Mouse (Mus musculus) liver, adult 2 months (tissue): ENCODE data around the gene Olfr56. TPM values are rescaled to one million over a fixed set of nuclear protein-coding genes. Genes with fewer than 3 reads are reported as not detected.
"Not testable (repeated sequence)": the region's sequence is repeated elsewhere in the genome, so short reads cannot be mapped to it uniquely, and the experiment has no call there.

ENCODE experiments used
- DNase-seq: peaks from one replicate; pipeline ENCODE4 v3.0.0-alpha.2; 2011; ENCODE audit warnings: low read depth, low spot score; ENCODE audit errors: extremely low read depth
- H3K27ac ChIP-seq: fragments of 200-500 bp; replicated peaks from 2 replicates; pipeline ENCODE4 v1.5.1; 2012; ENCODE audit warnings: low read depth, mild to moderate bottlenecking, control low read depth, inconsistent platforms, low read length; ENCODE audit not compliant: insufficient read depth
- H3K27me3 ChIP-seq: fragments of 200-500 bp; 2 replicates; pipeline ENCODE4 v1.6.1; 2012; ENCODE audit warnings: mild to moderate bottlenecking, moderate library complexity, low read length, inconsistent platforms; ENCODE audit not compliant: control insufficient read depth, insufficient read depth
- H3K36me3 ChIP-seq: fragments of 200-500 bp; 2 replicates; pipeline ENCODE4 v1.6.1; 2012; ENCODE audit warnings: low read length, inconsistent platforms; ENCODE audit not compliant: control insufficient read depth, insufficient read depth
- H3K4me1 ChIP-seq: fragments of 200-500 bp; 2 replicates; pipeline ENCODE4 v1.6.1; 2011; ENCODE audit warnings: low read length; ENCODE audit not compliant: control insufficient read depth, insufficient read depth
- H3K4me3 ChIP-seq: fragments of 200-500 bp; 2 replicates; pipeline ENCODE4 v1.5.1; 2011; ENCODE audit warnings: low read depth, mild to moderate bottlenecking, control low read depth, low read length, moderate library complexity; ENCODE audit not compliant: insufficient read depth
- H3K79me2 ChIP-seq: fragments of 200-500 bp; 2 replicates; pipeline ENCODE4 v1.6.1; 2012; ENCODE audit warnings: inconsistent platforms, mild to moderate bottlenecking, low read length, moderate library complexity; ENCODE audit not compliant: control insufficient read depth, insufficient read depth
- H3K9ac ChIP-seq: fragments of 200-500 bp; 2 replicates; pipeline ENCODE4 v1.6.1; 2012; ENCODE audit warnings: low read depth, mild to moderate bottlenecking, control low read depth, inconsistent platforms, low read length
- WGBS: fragments of 180-500 bp; shearing (Covaris S2); methylation state at CpG from one replicate; pipeline ENCODE4 v1.1.7; 2018; 5-methylcytosine and 5-hydroxymethylcytosine counted together
- polyA plus RNA-seq: library from polyadenylated mRNA; depleted of rRNA; stranded (reverse); fragments of >200 nt; gene quantifications from 2 replicates; pipeline ENCODE4 v1.2.3, GENCODE M21; 2012
- total RNA-seq: library from RNA; depleted of rRNA; stranded (reverse); fragments of >200 nt; gene quantifications from 2 replicates; pipeline ENCODE4 v1.2.3, GENCODE M21; 2014

The Olfr56 gene
- total and polyA plus RNA-seq, 2 experiments, result 0.28 TPM; not detected in 1

- not testable (repeated sequence) for DNase-seq, H3K79me2 ChIP-seq, H3K4me1 ChIP-seq, H3K4me3 ChIP-seq, H3K9ac ChIP-seq, H3K27me3 ChIP-seq, H3K27ac ChIP-seq, H3K36me3 ChIP-seq
Measured at GRCm38 (mm10) chr11:49012074-49012473, 33.4 kb downstream of the Olfr56 start.

GRCm38 (mm10) chr11:49050064-49050463 lies 71.4 kb downstream of the Olfr56 start:
- H3K4me1 ChIP-seq, H3K27ac ChIP-seq, H3K36me3 ChIP-seq, H3K79me2 ChIP-seq, H3K4me3 ChIP-seq, DNase-seq, H3K9ac ChIP-seq, H3K27me3 ChIP-seq: not testable (repeated sequence)

- H3K27ac ChIP-seq, H3K9ac ChIP-seq: not testable (repeated sequence)
Measured at GRCm38 (mm10) chr11:49051093-49051891, 72.6 kb downstream of the Olfr56 start, which contains the start of gene 9930111J21Rik2. TSS of gene 9930111J21Rik2 (minus strand) at chr11:49051242.

GRCm38 (mm10) chr11:49051894-49052293 lies 73.2 kb downstream of the Olfr56 start:
- H3K36me3 ChIP-seq, H3K27me3 ChIP-seq, H3K9ac ChIP-seq, H3K27ac ChIP-seq, H3K4me1 ChIP-seq, H3K79me2 ChIP-seq, H3K4me3 ChIP-seq, DNase-seq: not testable (repeated sequence)
- no CpG with 5 or more reads among the region's 5 CpGs for WGBS

More at GRCm38 (mm10) chr11:49051093-49051891, 72.6 kb downstream of the Olfr56 start, which contains the start of gene 9930111J21Rik2:
- not testable (repeated sequence) for H3K36me3 ChIP-seq, DNase-seq, H3K79me2 ChIP-seq, H3K27me3 ChIP-seq, H3K4me1 ChIP-seq, H3K4me3 ChIP-seq
- 67% methylated on average over 1 of the region's 6 CpGs for WGBS

GRCm38 (mm10) chr11:49060061-49060460 lies 81.4 kb downstream of the Olfr56 start:
- not testable (repeated sequence) for H3K4me1 ChIP-seq, H3K4me3 ChIP-seq, H3K36me3 ChIP-seq, DNase-seq, H3K79me2 ChIP-seq, H3K27ac ChIP-seq, H3K9ac ChIP-seq, H3K27me3 ChIP-seq
- WGBS, result 59% methylated on average over 2 of the region's 3 CpGs

GRCm38 (mm10) chr11:49061865-49062264 lies 83.2 kb downstream of the Olfr56 start:
- DNase-seq, H3K9ac ChIP-seq, H3K27me3 ChIP-seq, H3K27ac ChIP-seq, H3K79me2 ChIP-seq, H3K36me3 ChIP-seq, H3K4me1 ChIP-seq: not testable (repeated sequence)
- WGBS, result 72% methylated on average over 2 of the region's 2 CpGs
- H3K4me3 ChIP-seq, result peak overlapping the region; percentile 16; the same call in 1 of the 2 replicates

GRCm38 (mm10) chr11:49063713-49064469 lies 85.2 kb downstream of the Olfr56 start, which contains the start of gene Tgtp2:
TSS of gene Tgtp2 (minus strand) at chr11:49064206.
- H3K4me3 ChIP-seq, H3K36me3 ChIP-seq, H3K79me2 ChIP-seq, H3K4me1 ChIP-seq, H3K9ac ChIP-seq, H3K27me3 ChIP-seq, DNase-seq: not testable (repeated sequence)
- WGBS, result 62% methylated on average over 5 of the region's 5 CpGs
- H3K27ac ChIP-seq, result peak within 1 kb of the TSS; percentile 73
